Mouse (Mus musculus): Measurements from ENCODE around the gene Eml1. TPM values are rescaled to one million over a fixed set of nuclear protein-coding genes. Genes with fewer than 3 reads are reported as not detected.

Eml1 gene
- total RNA-seq (2014; rRNA removed) (45.8 and 55.2 TPM in 2 replicates), polyA plus RNA-seq (2015; fragmentation: Nextera tagmentation; extraction: Ambion mirVana) (41.2 and 42.1 TPM in 2 replicates)

- Histone ChIP-seq H3K36me3 (ENCODE audit: insufficient read depth, low read length) (no peaks in the 10 kb centered on the region), H3K9ac (replicated peaks; ENCODE audit: low read length) (no peak within 1 kb of the TSS), H3K27ac (peak within 1 kb of the TSS; percentile 41; the same call in 1 of the 2 replicates), H3K27me3 (ENCODE audit: insufficient read depth, low read length) (no peaks in the 10 kb centered on the region), H3K4me1 (ENCODE audit: insufficient read depth, low read length) (no peaks in the 10 kb centered on the region; the same call in 1 of the 2 replicates), H3K9me3 (ENCODE audit: low read length) (no peaks in the 10 kb centered on the region), H3K4me2 (ENCODE audit: low read depth, low read length) (no peak within 1 kb of the TSS), H3K4me3 (ENCODE audit: low read length) (no peak within 1 kb of the TSS)
- ATAC-seq (0 out of 2 replicates have a peak, but pooled peaks have one; percentile 16), DNase-seq (ENCODE audit: low spot score) (no peak)
- no peak for TF ChIP-seq CTCF (IDR thresholded peaks at IDR 0.05; ENCODE audit: low read depth)
- WGBS = 66% methylated on average over 19 of the region's 19 CpGs
Observed at GRCm38 (mm10) chr12:108370596-108371428, at the start of gene Eml1. Gene Eml1 (plus strand): TSS chr12:108370957.

DNA sequence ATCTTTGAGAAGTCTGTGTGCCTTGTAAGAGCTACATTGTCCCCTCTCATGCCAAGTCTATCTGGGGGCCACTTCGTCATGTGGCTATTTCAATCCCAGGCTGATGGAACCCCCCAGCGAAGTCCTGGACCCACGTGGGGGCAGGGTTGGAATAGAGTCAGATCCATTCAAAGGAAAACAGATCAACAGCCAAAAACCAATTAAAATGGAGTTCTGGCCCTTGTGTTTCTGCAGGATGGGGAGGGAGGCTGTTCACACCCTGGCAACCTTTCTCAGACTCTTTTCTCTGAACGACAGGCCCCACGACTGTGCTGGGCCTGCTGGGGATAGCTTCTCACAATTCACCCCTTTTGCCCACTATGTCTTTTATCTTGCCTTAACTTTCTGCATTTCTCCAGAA is 44.4 kb upstream of the Eml1 start:
- ATAC-seq = no peak
- Histone ChIP-seq H3K9ac (replicated peaks; ENCODE audit: low read length) (no peak overlapping the region), H3K9me3 (ENCODE audit: low read length) (no peaks in the 10 kb centered on the region), H3K4me1 (ENCODE audit: insufficient read depth, low read length) (peaks cover 7% of the 10 kb centered on the region), H3K4me3 (ENCODE audit: low read length) (no peak overlapping the region), H3K27ac (no peak overlapping the region), H3K4me2 (ENCODE audit: low read depth, low read length) (no peak overlapping the region), H3K27me3 (ENCODE audit: insufficient read depth, low read length) (peaks cover 8% of the 10 kb centered on the region; the same call in 1 of the 2 replicates), H3K36me3 (ENCODE audit: insufficient read depth, low read length) (no peaks in the 10 kb centered on the region)
- WGBS = 27% methylated on average over 5 of the region's 5 CpGs
- TF ChIP-seq CTCF (IDR thresholded peaks at IDR 0.05; ENCODE audit: low read depth) = no peak
- DNase-seq (ENCODE audit: low spot score) = peak; percentile 41

DNA sequence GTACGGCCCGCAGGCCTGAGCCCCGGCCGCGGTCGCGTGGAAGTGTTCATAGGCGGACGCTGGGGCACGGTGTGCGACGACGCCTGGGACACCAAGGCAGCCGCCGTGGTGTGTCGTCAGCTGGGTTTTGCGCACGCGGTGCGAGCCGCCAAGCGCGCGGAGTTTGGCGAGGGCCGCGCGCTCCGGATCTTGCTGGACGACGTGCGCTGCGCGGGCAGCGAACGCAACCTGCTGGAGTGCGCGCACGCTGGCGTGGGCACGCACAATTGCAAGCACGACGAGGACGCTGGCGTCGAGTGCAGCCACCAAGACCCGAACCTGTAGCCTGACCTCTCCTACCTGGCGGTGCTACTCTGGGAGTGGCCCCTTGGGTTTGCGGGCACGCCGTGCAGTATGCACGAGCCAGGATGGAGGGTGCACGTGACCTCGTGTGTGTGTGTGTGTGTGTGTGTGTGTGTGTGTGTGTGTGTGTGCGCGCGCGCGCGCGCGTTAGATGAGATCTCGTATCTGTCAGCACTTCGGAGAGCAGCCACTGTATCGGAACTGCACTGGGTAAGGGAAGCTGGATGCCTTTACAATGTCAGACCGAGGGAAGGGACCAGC is 42.8 kb upstream of the Eml1 start:
- TF ChIP-seq CTCF (IDR thresholded peaks at IDR 0.05; ENCODE audit: low read depth) = no peak; the same call in 1 of the 2 replicates
- H3K4me3 ChIP-seq (ENCODE audit: low read length) = peak overlapping the region; percentile 43
- peak overlapping the region; percentile 65 for H3K4me2 ChIP-seq (ENCODE audit: low read depth, low read length)
- no peaks in the 10 kb centered on the region for H3K9me3 ChIP-seq (ENCODE audit: low read length)
- peak overlapping the region; percentile 75 for H3K9ac ChIP-seq (replicated peaks; ENCODE audit: low read length)
- H3K27ac ChIP-seq = peak overlapping the region; percentile 60
- peak; percentile 95 for DNase-seq (ENCODE audit: low spot score)
- peak; percentile 88 for ATAC-seq
- H3K36me3 ChIP-seq (ENCODE audit: insufficient read depth, low read length) = no peaks in the 10 kb centered on the region
- 4% methylated on average over 66 of the region's 66 CpGs for WGBS
- H3K4me1 ChIP-seq (ENCODE audit: insufficient read depth, low read length) = peaks cover 7% of the 10 kb centered on the region
- peaks cover 8% of the 10 kb centered on the region; the same call in 1 of the 2 replicates for H3K27me3 ChIP-seq (ENCODE audit: insufficient read depth, low read length)

- DNase-seq (ENCODE audit: low spot score) (peak; percentile 90), ATAC-seq (peak; percentile 34)
- peak overlapping the region; percentile 96 for H3K4me2 ChIP-seq (ENCODE audit: low read depth, low read length)
- H3K27me3 ChIP-seq (ENCODE audit: insufficient read depth, low read length) = peaks cover 8% of the 10 kb centered on the region; the same call in 1 of the 2 replicates
- whole genome bisulfite sequencing = under 1% methylated on average over 16 of the region's 16 CpGs
- H3K27ac ChIP-seq = peak overlapping the region; percentile 66; the same call in 1 of the 2 replicates
- peak overlapping the region; percentile 76 for H3K4me3 ChIP-seq (ENCODE audit: low read length)
- H3K36me3 ChIP-seq (ENCODE audit: insufficient read depth, low read length) = no peaks in the 10 kb centered on the region
- H3K4me1 ChIP-seq (ENCODE audit: insufficient read depth, low read length) = peaks cover 9% of the 10 kb centered on the region
- H3K9me3 ChIP-seq (ENCODE audit: low read length) = no peaks in the 10 kb centered on the region
- no peak overlapping the region; the same call in 1 of the 2 replicates for H3K9ac ChIP-seq (replicated peaks; ENCODE audit: low read length)
- TF ChIP-seq CTCF (IDR thresholded peaks at IDR 0.05; ENCODE audit: low read depth) = peak; percentile 98
Observed at GRCm38 (mm10) chr12:108333056-108333455, 37.7 kb upstream of the Eml1 start.

- 3% methylated on average over 22 of the region's 22 CpGs for WGBS
- H3K36me3 ChIP-seq (ENCODE audit: insufficient read depth, low read length) = no peaks in the 10 kb centered on the region
- peak overlapping the region; percentile 96 for H3K4me2 ChIP-seq (ENCODE audit: low read depth, low read length)
- DNase-seq (ENCODE audit: low spot score) (peak; percentile 28), ATAC-seq (peak; percentile 21)
- TF ChIP-seq CTCF (IDR thresholded peaks at IDR 0.05; ENCODE audit: low read depth) = no peak
- H3K27me3 ChIP-seq (ENCODE audit: insufficient read depth, low read length) = peaks cover 7% of the 10 kb centered on the region; the same call in 1 of the 2 replicates
- H3K4me1 ChIP-seq (ENCODE audit: insufficient read depth, low read length) = peaks cover 8% of the 10 kb centered on the region
- peak overlapping the region; percentile 37; the same call in 1 of the 2 replicates for H3K9ac ChIP-seq (replicated peaks; ENCODE audit: low read length)
- peak overlapping the region; percentile 76 for H3K4me3 ChIP-seq (ENCODE audit: low read length)
- H3K27ac ChIP-seq = peak overlapping the region; percentile 66
- no peaks in the 10 kb centered on the region for H3K9me3 ChIP-seq (ENCODE audit: low read length)
Observed at GRCm38 (mm10) chr12:108333481-108333882, 37.3 kb upstream of the Eml1 start.

- DNase-seq (ENCODE audit: low spot score) (peak; percentile 100), ATAC-seq (peak; percentile 97)
- Histone ChIP-seq H3K27ac (peak within 1 kb of the TSS; percentile 84), H3K4me3 (ENCODE audit: low read length) (peak within 1 kb of the TSS; percentile 76), H3K27me3 (ENCODE audit: insufficient read depth, low read length) (peaks cover 2% of the 10 kb centered on the region; the same call in 1 of the 2 replicates), H3K9ac (replicated peaks; ENCODE audit: low read length) (peak within 1 kb of the TSS; percentile 69), H3K4me1 (ENCODE audit: insufficient read depth, low read length) (peaks cover 6% of the 10 kb centered on the region), H3K36me3 (ENCODE audit: insufficient read depth, low read length) (no peaks in the 10 kb centered on the region), H3K9me3 (ENCODE audit: low read length) (no peaks in the 10 kb centered on the region), H3K4me2 (ENCODE audit: low read depth, low read length) (peak within 1 kb of the TSS; percentile 96)
- TF ChIP-seq CTCF (IDR thresholded peaks at IDR 0.05; ENCODE audit: low read depth) = peak; percentile 48
- 2% methylated on average over 44 of the region's 56 CpGs for WGBS
Observed at GRCm38 (mm10) chr12:108333895-108334445, 36.8 kb upstream of the Eml1 start, which contains the start of gene Cyp46a1. Gene Cyp46a1 (plus strand): TSS chr12:108334381.

Data from hindbrain, postnatal 0 days (tissue).